Mouse (Mus musculus) olfactory bulb, adult 2 months (tissue): ENCODE data around the gene Pus10.

Experiments
- CTCF ChIP-seq: fragments of 200-500 bp; IDR thresholded peaks from 2 replicates; pipeline ENCODE4 v1.5.1; 2012; ENCODE audit warnings: low read depth, mild to moderate bottlenecking, low read length, moderate library complexity; ENCODE audit not compliant: insufficient read depth
- POLR2A ChIP-seq: fragments of 200-500 bp; IDR thresholded peaks from 2 replicates; pipeline ENCODE4 v1.6.1; 2012; ENCODE audit warnings: mild to moderate bottlenecking, low read depth, low read length, moderate library complexity; ENCODE audit not compliant: insufficient read depth

DNA sequence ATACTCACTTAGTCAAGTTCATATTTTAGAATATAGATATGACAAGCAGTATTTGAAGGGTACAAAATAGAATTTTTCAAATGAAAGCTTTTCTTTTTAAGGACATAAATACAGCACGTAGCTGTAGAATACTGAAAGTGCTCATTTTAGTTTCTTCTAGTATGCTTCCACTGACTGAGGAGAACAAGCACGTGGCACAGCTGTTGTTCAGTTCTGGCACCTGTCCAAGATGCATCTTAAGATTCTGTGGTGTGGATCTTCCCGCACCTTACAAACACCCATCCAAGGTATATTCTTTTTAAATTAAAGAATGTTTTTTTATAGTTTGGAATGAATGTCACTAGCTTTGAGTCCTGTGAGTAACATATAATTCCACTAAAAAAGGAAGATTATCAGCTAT is 1.7 kb downstream of the Pus10 start:
- TF ChIP-seq POLR2A (no peak), CTCF (no peak)
